Mouse (Mus musculus): Measurements from ENCODE around the gene Gabra4. TPM values are rescaled to one million over a fixed set of nuclear protein-coding genes. Genes with fewer than 3 reads are reported as not detected.

Gabra4 gene
- polyA plus RNA-seq, 1 experiment from 2014 or later, result not detected

DNA sequence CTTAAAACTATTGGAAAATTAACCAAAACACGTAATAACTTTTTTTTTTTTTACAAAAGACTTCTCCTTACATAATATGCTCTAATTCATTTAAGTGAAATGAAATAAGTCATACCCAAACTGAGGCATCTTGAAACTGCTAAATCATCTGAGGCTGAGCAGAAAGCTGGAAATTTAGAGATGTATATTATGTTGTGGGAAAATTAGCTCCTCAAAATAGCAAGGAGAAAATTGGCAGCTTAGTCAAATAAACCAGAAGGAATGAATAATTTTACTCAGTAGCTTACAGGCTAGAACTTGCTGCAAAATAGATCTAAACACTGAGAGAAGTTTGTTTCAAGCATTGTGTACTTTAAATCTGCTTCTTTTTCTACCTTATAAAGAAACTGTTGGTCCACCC is 49.4 kb downstream of the Gabra4 start:
- Histone ChIP-seq H3K4me1 (ENCODE audit: insufficient read depth) (no peaks in the 10 kb centered on the region), H3K27me3 (ENCODE audit: insufficient read depth, low read length) (no peaks in the 10 kb centered on the region), H3K27ac (ENCODE audit: low read depth) (no peak overlapping the region), H3K9ac (replicated peaks) (no peak overlapping the region), H3K9me3 (ENCODE audit: low read length) (no peaks in the 10 kb centered on the region), H3K4me2 (ENCODE audit: low read depth, low read length) (no peak overlapping the region), H3K4me3 (ENCODE audit: low read depth, low read length) (no peak overlapping the region), H3K36me3 (replicated peaks; ENCODE audit: insufficient read depth, low read length) (no peaks in the 10 kb centered on the region)
- ATAC-seq, result no peak
- no peak for DNase-seq
- TF ChIP-seq CTCF (IDR thresholded peaks at IDR 0.05; ENCODE audit: low read depth) (no peak), EP300 (IDR thresholded peaks at IDR 0.05; ENCODE audit: low read depth) (no peak)
- 40% methylated on average over 1 of the region's 1 CpGs for WGBS (ENCODE audit: insufficient replicate concordance)

- TF ChIP-seq CTCF (IDR thresholded peaks at IDR 0.05; ENCODE audit: low read depth) (no peak), EP300 (IDR thresholded peaks at IDR 0.05; ENCODE audit: low read depth) (no peak)
- WGBS (ENCODE audit: insufficient replicate concordance), result 70% methylated on average over 4 of the region's 4 CpGs
- Histone ChIP-seq H3K9me3 (ENCODE audit: low read length) (no peaks in the 10 kb centered on the region), H3K36me3 (replicated peaks; ENCODE audit: insufficient read depth, low read length) (no peaks in the 10 kb centered on the region), H3K27me3 (ENCODE audit: insufficient read depth, low read length) (no peaks in the 10 kb centered on the region), H3K27ac (ENCODE audit: low read depth) (no peak overlapping the region), H3K9ac (replicated peaks) (no peak overlapping the region), H3K4me2 (ENCODE audit: low read depth, low read length) (no peak overlapping the region), H3K4me3 (ENCODE audit: low read depth, low read length) (no peak overlapping the region), H3K4me1 (ENCODE audit: insufficient read depth) (no peaks in the 10 kb centered on the region)
- no peak for DNase-seq
- ATAC-seq, result no peak
These were observed 51.2 kb downstream of the Gabra4 start for GRCm38 (mm10) chr5:71606907-71607306.

DNA sequence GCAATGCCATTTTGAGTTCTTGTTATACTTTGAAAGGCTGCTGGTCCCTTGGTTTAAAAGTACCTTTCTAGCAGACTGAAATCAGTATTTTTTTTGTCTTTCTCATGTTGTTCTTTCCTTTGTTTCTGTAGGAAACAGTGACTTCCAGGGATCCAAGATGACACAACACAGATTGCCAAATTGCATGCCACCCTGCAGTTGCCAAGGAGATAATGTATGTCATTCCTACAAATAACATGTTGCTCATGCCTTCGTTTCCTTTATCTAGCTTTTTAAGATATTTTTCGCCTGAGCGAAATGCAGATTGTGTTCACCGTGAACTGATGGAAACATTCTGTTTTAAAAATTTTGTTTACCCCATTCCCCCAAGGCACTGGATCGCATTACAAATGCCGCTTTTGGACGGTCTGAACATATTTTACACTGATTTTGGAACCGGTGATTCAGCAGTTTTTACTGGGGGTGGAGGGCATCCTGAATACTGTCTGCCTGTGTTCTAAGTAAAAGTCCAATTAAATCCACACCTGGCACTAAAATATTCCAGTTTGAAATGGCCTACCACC is 53.9 kb downstream of the Gabra4 start:
- Histone ChIP-seq H3K4me2 (ENCODE audit: low read depth, low read length) (no peak overlapping the region), H3K36me3 (replicated peaks; ENCODE audit: insufficient read depth, low read length) (no peaks in the 10 kb centered on the region), H3K9ac (replicated peaks) (no peak overlapping the region), H3K4me1 (ENCODE audit: insufficient read depth) (no peaks in the 10 kb centered on the region), H3K27me3 (ENCODE audit: insufficient read depth, low read length) (no peaks in the 10 kb centered on the region), H3K27ac (ENCODE audit: low read depth) (no peak overlapping the region), H3K9me3 (ENCODE audit: low read length) (no peaks in the 10 kb centered on the region), H3K4me3 (ENCODE audit: low read depth, low read length) (no peak overlapping the region)
- no peak for DNase-seq
- ATAC-seq, result no peak
- TF ChIP-seq CTCF (IDR thresholded peaks at IDR 0.05; ENCODE audit: low read depth) (no peak), EP300 (IDR thresholded peaks at IDR 0.05; ENCODE audit: low read depth) (no peak)
- 77% methylated on average over 8 of the region's 8 CpGs for WGBS (ENCODE audit: insufficient replicate concordance)

DNA sequence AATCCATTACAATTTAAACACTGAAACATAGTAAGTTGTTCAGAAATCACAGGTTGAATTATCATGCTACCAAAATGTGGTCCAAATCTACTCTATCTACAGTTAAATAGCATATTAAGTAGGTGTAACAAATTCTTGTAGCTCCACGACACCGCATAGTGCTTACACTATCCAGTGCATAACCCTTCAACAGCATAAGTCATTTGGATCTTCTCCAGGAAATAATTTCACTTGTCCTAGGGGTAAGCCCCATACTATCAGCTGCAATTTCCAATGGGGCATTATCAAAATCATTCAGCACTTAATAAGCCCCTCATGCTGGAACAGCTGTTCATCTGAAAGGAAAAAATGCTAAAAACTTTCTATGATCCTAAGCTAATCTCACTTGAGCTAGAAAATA is 62.8 kb downstream of the Gabra4 start:
- Histone ChIP-seq H3K27ac (ENCODE audit: low read depth) (no peak overlapping the region), H3K27me3 (ENCODE audit: insufficient read depth, low read length) (no peaks in the 10 kb centered on the region), H3K4me1 (ENCODE audit: insufficient read depth) (no peaks in the 10 kb centered on the region), H3K9ac (replicated peaks) (no peak overlapping the region), H3K36me3 (replicated peaks; ENCODE audit: insufficient read depth, low read length) (no peaks in the 10 kb centered on the region), H3K9me3 (ENCODE audit: low read length) (no peaks in the 10 kb centered on the region), H3K4me3 (ENCODE audit: low read depth, low read length) (no peak overlapping the region), H3K4me2 (ENCODE audit: low read depth, low read length) (no peak overlapping the region)
- TF ChIP-seq EP300 (IDR thresholded peaks at IDR 0.05; ENCODE audit: low read depth), result no peak
- no peak for TF ChIP-seq CTCF (IDR thresholded peaks at IDR 0.05; ENCODE audit: low read depth)
- ATAC-seq (no peak), DNase-seq (no peak)
- WGBS (ENCODE audit: insufficient replicate concordance), result 83% methylated on average over 2 of the region's 2 CpGs

- H3K27ac ChIP-seq (ENCODE audit: low read depth), result no peak overlapping the region
- no peaks in the 10 kb centered on the region for H3K9me3 ChIP-seq (ENCODE audit: low read length)
- H3K9ac ChIP-seq (replicated peaks), result no peak overlapping the region
- no peak overlapping the region for H3K4me3 ChIP-seq (ENCODE audit: low read depth, low read length)
- TF ChIP-seq CTCF (IDR thresholded peaks at IDR 0.05; ENCODE audit: low read depth) (no peak), EP300 (IDR thresholded peaks at IDR 0.05; ENCODE audit: low read depth) (no peak)
- WGBS (ENCODE audit: insufficient replicate concordance), result 60% methylated on average over 2 of the region's 2 CpGs
- ATAC-seq (no peak), DNase-seq (no peak)
- H3K27me3 ChIP-seq (ENCODE audit: insufficient read depth, low read length), result no peaks in the 10 kb centered on the region
- H3K4me1 ChIP-seq (ENCODE audit: insufficient read depth), result no peaks in the 10 kb centered on the region
- no peaks in the 10 kb centered on the region for H3K36me3 ChIP-seq (replicated peaks; ENCODE audit: insufficient read depth, low read length)
- no peak overlapping the region for H3K4me2 ChIP-seq (ENCODE audit: low read depth, low read length)
These were observed 64.3 kb downstream of the Gabra4 start for GRCm38 (mm10) chr5:71593745-71594255.

DNA sequence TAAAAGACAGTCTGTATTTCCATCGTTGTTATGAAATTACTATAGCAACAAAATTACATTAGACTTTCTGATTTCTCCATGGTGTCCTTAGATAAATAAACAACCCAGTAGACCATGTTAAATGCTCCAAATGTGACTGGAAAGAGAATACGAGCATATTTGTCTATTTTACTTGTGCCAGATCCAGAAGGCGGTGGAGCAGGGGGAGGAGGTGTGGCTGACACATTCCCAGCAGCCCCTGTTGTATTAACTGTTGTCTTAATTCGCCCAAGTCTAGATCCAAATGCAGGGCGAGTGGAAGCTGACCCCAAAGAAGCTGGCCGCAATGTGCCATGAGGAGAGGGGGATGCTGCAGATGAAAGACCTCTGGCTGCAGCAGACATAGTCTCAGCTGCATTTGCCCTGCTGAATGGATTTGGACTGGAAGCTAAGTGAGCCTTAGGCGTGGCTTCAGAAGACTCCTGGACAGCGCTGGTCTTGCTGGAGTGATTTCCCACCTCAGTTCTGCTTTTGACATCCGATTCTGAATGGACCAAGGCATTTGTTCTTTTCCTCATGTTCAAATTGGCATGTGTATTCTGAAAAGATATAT is 86.4 kb downstream of the Gabra4 start:
- no peaks in the 10 kb centered on the region for H3K4me1 ChIP-seq (ENCODE audit: insufficient read depth)
- WGBS (ENCODE audit: insufficient replicate concordance), result 67% methylated on average over 9 of the region's 9 CpGs
- no peak for ATAC-seq

More for the DNA sequence above, 86.4 kb downstream of the Gabra4 start:
- TF ChIP-seq CTCF (IDR thresholded peaks at IDR 0.05; ENCODE audit: low read depth) (no peak), EP300 (IDR thresholded peaks at IDR 0.05; ENCODE audit: low read depth) (no peak)
- no peak overlapping the region for H3K4me2 ChIP-seq (ENCODE audit: low read depth, low read length)
- no peaks in the 10 kb centered on the region for H3K9me3 ChIP-seq (ENCODE audit: low read length)
- no peak overlapping the region for H3K27ac ChIP-seq (ENCODE audit: low read depth)
- no peaks in the 10 kb centered on the region for H3K36me3 ChIP-seq (replicated peaks; ENCODE audit: insufficient read depth, low read length)
- H3K27me3 ChIP-seq (ENCODE audit: insufficient read depth, low read length), result no peaks in the 10 kb centered on the region
- DNase-seq, result no peak
- H3K9ac ChIP-seq (replicated peaks), result no peak overlapping the region
- no peak overlapping the region for H3K4me3 ChIP-seq (ENCODE audit: low read depth, low read length)
